Mouse (Mus musculus) lung, adult 2 months (tissue): ENCODE data around the gene Rasl11a.

Experiments used
- CTCF ChIP-seq: fragments of 200-500 bp; IDR thresholded peaks from 2 replicates; pipeline ENCODE4 v1.5.1; 2011; ENCODE audit warnings: mild to moderate bottlenecking, low read length, control low read depth; ENCODE audit not compliant: insufficient read depth
- POLR2A ChIP-seq: fragments of 200-500 bp; IDR thresholded peaks from 2 replicates; pipeline ENCODE4 v1.6.1; 2011; ENCODE audit warnings: low read depth, mild to moderate bottlenecking, control low read depth, low read length, borderline replicate concordance; ENCODE audit errors: extremely low read depth

DNA sequence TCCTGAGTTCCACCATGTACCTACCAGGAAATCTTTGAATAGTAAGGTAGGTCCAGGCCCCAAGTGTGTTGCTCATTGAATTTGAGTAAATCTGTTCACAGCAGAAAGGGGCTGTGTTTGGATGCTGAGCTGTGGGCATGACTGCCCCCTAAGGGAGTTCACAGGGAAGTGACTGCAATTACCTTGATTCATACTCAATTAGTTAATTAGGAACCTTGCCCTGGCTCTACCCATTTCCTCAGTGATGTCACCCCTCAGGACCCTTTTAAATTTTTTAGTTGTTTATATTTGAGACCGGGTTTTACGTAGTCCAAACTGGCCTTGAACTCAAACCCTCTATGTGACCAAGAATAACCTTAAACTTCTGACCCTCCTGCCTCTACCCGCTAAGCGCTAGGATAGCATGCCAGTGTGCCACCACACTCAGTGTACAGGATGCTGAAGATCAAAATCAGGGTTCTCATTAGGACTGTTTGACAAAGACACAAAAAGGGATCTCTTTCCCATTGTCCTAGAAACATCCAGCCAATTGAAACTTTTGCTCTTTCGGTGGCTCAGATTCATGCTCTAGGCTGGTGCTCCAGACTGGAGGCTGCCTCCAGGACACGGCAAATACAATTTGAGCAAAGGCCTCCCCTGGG, 450 bp upstream of the Rasl11a start:
- TF ChIP-seq POLR2A (no peak), CTCF (peak; percentile 41)
